Mouse (Mus musculus): ENCODE measurements around the gene Hebp2. TPM values are rescaled to one million over a fixed set of nuclear protein-coding genes. Genes with fewer than 3 reads are reported as not detected.
"Not testable (repeated sequence)": the region's sequence is repeated elsewhere in the genome, so short reads cannot be mapped to it uniquely, and the experiment has no call there.

The Hebp2 gene
- polyA plus RNA-seq (2012; rRNA removed) = 11.8 and 17.5 TPM in 2 replicates

GRCm38 (mm10) chr10:18545813-18546235 lies at the start of gene Hebp2:
Gene Hebp2, minus strand, starts transcription at chr10:18546076.
- DNase-seq (ENCODE audit: low read depth) = no peak

DNA sequence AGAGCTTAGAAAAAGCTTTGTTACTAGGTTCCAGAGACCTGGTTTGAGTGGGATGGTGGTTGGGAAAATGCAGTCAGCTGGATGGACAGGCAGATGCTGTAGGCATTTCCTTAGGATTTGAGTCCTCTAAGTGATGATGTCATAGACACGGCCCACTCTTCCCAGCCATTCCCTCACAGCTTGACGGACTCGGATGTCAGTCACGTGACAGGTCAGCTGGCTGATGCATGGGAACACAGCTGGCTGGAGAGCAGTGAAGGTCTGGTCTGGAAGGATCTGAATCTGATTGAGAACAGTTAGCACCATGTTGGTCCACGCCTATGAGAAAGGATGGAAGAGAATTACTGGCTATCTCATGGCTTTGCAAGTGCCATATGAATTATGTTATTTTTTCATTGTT lies 43.6 kb upstream of the Hebp2 start:
- DNase-seq (ENCODE audit: low read depth) = no peak

- DNase-seq (ENCODE audit: low read depth) = no peak
These were observed 38.3 kb upstream of the Hebp2 start for GRCm38 (mm10) chr10:18584188-18584587.

DNA sequence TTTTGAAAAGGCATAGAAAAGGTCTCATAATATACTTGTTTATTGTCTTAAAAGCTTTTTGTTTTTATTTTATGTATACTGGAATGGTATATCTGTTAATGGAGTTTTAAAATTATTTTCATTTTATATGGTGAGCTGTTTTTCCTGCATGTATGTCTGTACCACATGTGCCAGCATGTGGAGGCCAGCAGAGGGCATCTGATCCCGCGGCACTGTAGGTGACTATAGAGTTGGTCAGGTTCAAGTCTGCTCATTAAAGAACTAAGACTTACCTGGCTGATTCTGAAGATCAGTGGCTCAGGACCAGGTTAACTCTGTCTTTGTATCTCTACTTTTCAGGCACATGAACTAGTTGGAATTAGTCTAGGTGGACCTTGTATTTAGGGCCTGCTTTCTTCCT lies 26.7 kb upstream of the Hebp2 start:
- no peak for DNase-seq (ENCODE audit: low read depth)

- no peak for DNase-seq (ENCODE audit: low read depth)
These were observed 17.1 kb upstream of the Hebp2 start for GRCm38 (mm10) chr10:18562940-18563339.

GRCm38 (mm10) chr10:18561445-18561844 lies 15.6 kb upstream of the Hebp2 start:
- DNase-seq (ENCODE audit: low read depth) = no peak

DNA sequence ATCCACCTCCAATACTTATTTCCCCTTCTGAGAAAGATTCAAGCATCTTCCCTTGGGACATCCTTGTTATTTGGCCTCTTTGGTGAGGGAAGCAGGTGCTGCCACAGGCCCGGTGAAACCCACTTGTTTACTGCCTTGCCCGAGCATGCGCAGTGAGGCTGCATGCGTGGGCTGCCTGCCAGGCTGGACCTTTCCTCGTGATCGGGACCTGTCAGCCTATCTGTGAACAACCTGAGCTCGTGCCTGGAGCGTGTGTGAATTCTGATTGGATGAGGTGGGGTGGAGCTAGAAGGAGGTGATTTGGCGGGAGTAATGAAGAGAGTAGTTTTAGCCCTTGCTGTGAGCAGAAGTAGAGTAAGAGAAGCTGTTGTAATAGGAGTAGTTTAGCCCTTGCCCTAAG lies 13.2 kb upstream of the Hebp2 start:
- not testable (repeated sequence) for DNase-seq (ENCODE audit: low read depth)

DNA sequence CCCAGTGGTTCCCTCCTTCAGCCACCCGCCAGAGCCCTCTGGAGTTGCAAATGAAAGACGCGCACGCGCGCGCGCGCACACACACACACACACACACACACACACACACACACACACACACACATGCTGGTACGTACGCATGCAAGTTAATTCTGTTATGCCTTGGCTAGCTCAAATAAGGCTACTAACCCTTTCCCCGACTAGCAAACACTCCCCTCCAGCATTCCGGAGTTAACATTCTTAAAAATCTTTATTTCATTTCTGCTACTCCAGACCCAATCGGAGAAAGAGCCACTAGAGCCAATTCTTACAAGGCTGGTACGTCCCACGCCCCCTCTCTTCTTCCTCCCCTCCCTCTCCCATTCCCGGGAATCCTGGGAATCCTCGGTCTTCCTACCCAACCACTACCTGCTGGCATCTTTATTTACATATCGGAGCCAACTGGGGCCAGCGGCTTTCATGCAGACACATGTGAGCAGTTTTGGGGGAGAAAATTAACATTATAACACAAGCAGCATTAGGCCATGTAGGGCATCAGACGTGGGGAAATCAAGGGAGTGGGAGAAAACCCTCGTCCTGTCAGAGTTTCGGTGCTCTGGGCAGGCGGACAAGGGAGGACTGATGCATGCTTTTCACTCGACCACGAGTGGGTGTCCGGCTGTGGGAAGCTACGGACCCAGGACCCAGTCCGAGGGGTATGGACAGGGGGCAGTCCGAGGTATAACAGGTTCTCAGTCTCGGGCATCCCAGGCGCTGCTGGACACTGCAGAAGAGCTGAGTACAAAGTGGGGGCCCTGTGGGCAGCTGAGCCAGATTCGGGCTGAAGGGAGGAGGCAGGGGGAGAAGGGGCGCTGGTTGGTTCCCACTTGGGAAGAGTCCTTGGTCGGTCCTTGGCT lies 3.7 kb upstream of the Hebp2 start:
- no peak for DNase-seq (ENCODE audit: low read depth)

- no peak for DNase-seq (ENCODE audit: low read depth)
These were observed 1.5 kb upstream of the Hebp2 start for GRCm38 (mm10) chr10:18547381-18547780.

GRCm38 (mm10) chr10:18545309-18545708 lies 567 bp downstream of the Hebp2 start:
- DNase-seq (ENCODE audit: low read depth) = no peak

GRCm38 (mm10) chr10:18536889-18537288 lies 9.0 kb downstream of the Hebp2 start:
- DNase-seq (ENCODE audit: low read depth) = no peak

GRCm38 (mm10) chr10:18532293-18532692 lies 13.6 kb downstream of the Hebp2 start:
- no peak for DNase-seq (ENCODE audit: low read depth)

GRCm38 (mm10) chr10:18530161-18530560 lies 15.7 kb downstream of the Hebp2 start:
- no peak for DNase-seq (ENCODE audit: low read depth)

DNA sequence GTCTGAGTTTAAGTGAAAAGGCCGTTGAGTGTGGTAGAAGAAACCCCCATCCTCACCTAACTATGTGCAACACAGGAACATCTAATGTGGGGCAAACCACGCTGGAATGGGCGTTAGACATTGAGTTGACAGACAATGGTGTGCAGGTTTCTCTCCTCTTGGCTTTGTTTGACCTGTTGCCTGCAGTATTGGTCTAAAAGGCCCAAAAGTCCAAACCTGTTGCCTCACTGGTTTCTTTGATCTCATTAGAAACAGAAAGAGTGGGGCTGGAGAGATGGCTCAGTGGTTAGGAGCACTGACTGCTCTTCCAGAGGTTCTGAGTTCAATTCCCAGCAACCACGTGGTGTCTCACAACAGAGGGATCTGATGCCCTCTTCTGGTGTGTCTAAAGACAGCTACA lies 16.7 kb downstream of the Hebp2 start:
- DNase-seq (ENCODE audit: low read depth) = no peak

- no peak for DNase-seq (ENCODE audit: low read depth)
These were observed 17.4 kb downstream of the Hebp2 start for GRCm38 (mm10) chr10:18528475-18528874.

DNA sequence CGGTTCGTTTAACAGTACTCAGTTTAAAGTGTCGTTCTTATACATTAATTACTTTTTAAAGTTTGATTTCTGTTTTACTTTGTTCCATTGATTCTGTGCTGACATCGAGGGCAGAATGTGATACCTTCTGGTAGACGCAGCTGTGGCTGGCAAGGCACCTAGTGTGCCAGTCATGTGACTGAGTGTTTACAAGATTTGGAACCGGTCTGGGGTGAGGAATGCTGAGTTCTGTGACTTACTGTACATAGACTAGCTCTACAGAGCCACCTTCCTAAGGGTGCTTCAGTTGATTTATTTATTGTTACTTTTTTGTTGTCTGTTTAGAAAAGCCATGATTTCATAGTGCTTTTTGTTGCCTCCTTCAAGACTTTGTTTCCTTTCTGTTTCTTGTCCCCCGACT lies 18.1 kb downstream of the Hebp2 start:
- no peak for DNase-seq (ENCODE audit: low read depth)

GRCm38 (mm10) chr10:18526851-18527675 lies 18.8 kb downstream of the Hebp2 start:
- no peak for DNase-seq (ENCODE audit: low read depth)

GRCm38 (mm10) chr10:18526184-18526850 lies 19.6 kb downstream of the Hebp2 start:
- DNase-seq (ENCODE audit: low read depth) = no peak

- DNase-seq (ENCODE audit: low read depth) = no peak
These were observed 20.1 kb downstream of the Hebp2 start for GRCm38 (mm10) chr10:18525726-18526125.

DNA sequence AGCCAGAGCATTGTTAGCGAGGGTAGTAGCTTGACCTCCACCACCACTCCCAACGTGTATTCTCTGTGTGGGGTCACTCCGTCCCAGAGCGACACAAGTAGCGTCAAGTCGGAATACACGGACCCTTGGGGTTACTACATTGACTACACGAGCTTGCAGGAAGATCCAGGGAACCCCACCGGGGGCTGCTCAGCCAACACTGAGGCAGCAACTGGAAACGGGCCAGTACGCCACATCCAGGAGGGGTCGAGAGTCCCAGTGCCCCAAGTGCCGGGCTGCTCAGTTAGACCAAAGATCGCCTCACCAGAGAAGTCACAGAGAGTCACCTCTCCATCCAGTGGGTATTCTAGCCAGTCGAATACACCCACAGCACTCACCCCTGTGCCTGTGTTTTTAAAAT lies 20.6 kb downstream of the Hebp2 start:
- DNase-seq (ENCODE audit: low read depth) = no peak

- DNase-seq (ENCODE audit: low read depth) = no peak
These were observed 23.3 kb downstream of the Hebp2 start for GRCm38 (mm10) chr10:18522556-18522955.

DNA sequence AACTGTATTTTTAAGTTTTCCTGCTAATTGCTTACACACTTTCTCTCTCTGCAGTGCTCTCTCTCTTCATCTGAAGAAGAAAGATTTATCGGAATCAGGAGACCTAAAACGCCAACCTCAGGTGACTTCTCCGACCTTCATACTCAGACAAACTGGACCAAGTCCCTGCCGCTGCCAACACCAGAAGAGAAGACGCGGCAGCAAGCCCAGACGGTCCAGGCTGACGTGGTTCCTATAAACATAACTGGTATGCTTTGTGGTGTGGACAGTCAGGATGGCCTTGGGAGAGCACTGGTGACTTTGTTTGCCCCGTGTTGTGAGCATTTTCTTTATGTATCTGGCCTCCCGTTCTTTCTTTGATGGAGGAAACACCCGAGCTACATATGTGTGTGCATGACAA lies 34.4 kb downstream of the Hebp2 start:
- DNase-seq (ENCODE audit: low read depth) = no peak
